Mouse (Mus musculus) macrophage (primary cell): ENCODE results near the gene Sp1. TPM values are rescaled to one million over a fixed set of nuclear protein-coding genes. Genes with fewer than 3 reads are reported as not detected.
A peak's percentile ranks its signal among the peaks of the same experiment; 100 is the strongest.

Experiments used
- H3K27ac ChIP-seq: fragments of 350-480 bp; formaldehyde crosslinking; 2 replicates; pipeline ENCODE4 v1.9.0; 2021
- H3K36me3 ChIP-seq: fragments of 350-480 bp; formaldehyde crosslinking; 2 replicates; pipeline ENCODE4 v1.9.0; 2021; ENCODE audit errors: inconsistent target
- H3K4me3 ChIP-seq: fragments of 350-480 bp; formaldehyde crosslinking; 2 replicates; pipeline ENCODE4 v1.9.0; 2021; ENCODE audit errors: inconsistent target
- H3K79me2 ChIP-seq: fragments of 350-480 bp; formaldehyde crosslinking; 2 replicates; pipeline ENCODE4 v1.9.0; 2021; ENCODE audit errors: inconsistent target
- WGBS: methylation state at CpG from one replicate; pipeline ENCODE4 v1.1.7; 2026; ENCODE audit warnings: inconsistent platforms; ENCODE audit not compliant: missing documents; 5-methylcytosine and 5-hydroxymethylcytosine counted together
- polyA plus RNA-seq: library from polyadenylated mRNA; stranded (reverse); fragments of 250-400 nt; gene quantifications from 3 replicates; pipeline ENCODE4 v1.2.4, GENCODE M21; 2018; ENCODE audit warnings: inconsistent platforms

Gene Sp1
- polyA plus RNA-seq, 1 experiment from 2014 or later = 19.8 TPM

GRCm38 (mm10) chr15:102383671-102384070, 22.3 kb upstream of the Sp1 start:
- WGBS = 97% methylated on average over 6 of the region's 6 CpGs
- no peak overlapping the region for H3K27ac ChIP-seq
- H3K36me3 ChIP-seq = no peaks in the 10 kb centered on the region

GRCm38 (mm10) chr15:102386640-102387039, 19.3 kb upstream of the Sp1 start:
- H3K79me2 ChIP-seq = no peaks in the 10 kb centered on the region
- H3K36me3 ChIP-seq = no peaks in the 10 kb centered on the region
- H3K27ac ChIP-seq = no peak overlapping the region
- no peak overlapping the region for H3K4me3 ChIP-seq
- WGBS = 48% methylated on average over 9 of the region's 9 CpGs

More at GRCm38 (mm10) chr15:102383671-102384070, 22.3 kb upstream of the Sp1 start:
- no peak overlapping the region for H3K4me3 ChIP-seq
- H3K79me2 ChIP-seq = no peaks in the 10 kb centered on the region

- Histone ChIP-seq H3K36me3 (no peaks in the 10 kb centered on the region), H3K79me2 (no peaks in the 10 kb centered on the region), H3K27ac (no peak overlapping the region), H3K4me3 (no peak overlapping the region)
- 69% methylated on average over 3 of the region's 3 CpGs for WGBS
Observed at GRCm38 (mm10) chr15:102388942-102389341, 17.0 kb upstream of the Sp1 start.

- peak overlapping the region; percentile 88 for H3K27ac ChIP-seq
- H3K79me2 ChIP-seq = no peaks in the 10 kb centered on the region
- 67% methylated on average over 2 of the region's 2 CpGs for WGBS
- H3K4me3 ChIP-seq = no peak overlapping the region
- H3K36me3 ChIP-seq = no peaks in the 10 kb centered on the region
Observed at GRCm38 (mm10) chr15:102392520-102392919, 13.4 kb upstream of the Sp1 start.

GRCm38 (mm10) chr15:102393584-102394014, 12.3 kb upstream of the Sp1 start:
- Histone ChIP-seq H3K36me3 (no peaks in the 10 kb centered on the region), H3K27ac (peak overlapping the region; percentile 88), H3K79me2 (no peaks in the 10 kb centered on the region), H3K4me3 (no peak overlapping the region)

- 81% methylated on average over 3 of the region's 3 CpGs for WGBS
- Histone ChIP-seq H3K79me2 (no peaks in the 10 kb centered on the region), H3K27ac (peak overlapping the region; percentile 88)
Observed at GRCm38 (mm10) chr15:102395061-102395460, 10.9 kb upstream of the Sp1 start.

GRCm38 (mm10) chr15:102398629-102399028, 7.3 kb upstream of the Sp1 start:
- H3K27ac ChIP-seq = 0 out of 2 replicates have a peak overlapping the region, but pooled peaks have one; percentile 85
- H3K36me3 ChIP-seq = no peaks in the 10 kb centered on the region
- WGBS = 87% methylated on average over 5 of the region's 5 CpGs
- no peaks in the 10 kb centered on the region for H3K79me2 ChIP-seq
- H3K4me3 ChIP-seq = peak overlapping the region; percentile 64; the same call in 1 of the 2 replicates

More at GRCm38 (mm10) chr15:102395061-102395460, 10.9 kb upstream of the Sp1 start:
- H3K4me3 ChIP-seq = no peak overlapping the region
- no peaks in the 10 kb centered on the region for H3K36me3 ChIP-seq

- Histone ChIP-seq H3K4me3 (peak overlapping the region; percentile 64), H3K27ac (peak overlapping the region; percentile 85), H3K36me3 (no peaks in the 10 kb centered on the region), H3K79me2 (no peaks in the 10 kb centered on the region)
- 5% methylated on average over 30 of the region's 34 CpGs for WGBS
Observed at GRCm38 (mm10) chr15:102399229-102400221, 6.4 kb upstream of the Sp1 start.

- WGBS = 93% methylated on average over 10 of the region's 10 CpGs
- Histone ChIP-seq H3K4me3 (peak overlapping the region; percentile 64; the same call in 1 of the 2 replicates), H3K36me3 (no peaks in the 10 kb centered on the region), H3K27ac (peak overlapping the region; percentile 85), H3K79me2 (no peaks in the 10 kb centered on the region)
Observed at GRCm38 (mm10) chr15:102400476-102401045, 5.4 kb upstream of the Sp1 start.

- Histone ChIP-seq H3K4me3 (no peak overlapping the region), H3K36me3 (no peaks in the 10 kb centered on the region), H3K79me2 (no peaks in the 10 kb centered on the region), H3K27ac (no peak overlapping the region)
- whole genome bisulfite sequencing = 94% methylated on average over 2 of the region's 2 CpGs
Observed at GRCm38 (mm10) chr15:102401278-102401677, 4.7 kb upstream of the Sp1 start.

GRCm38 (mm10) chr15:102402210-102402609, 3.7 kb upstream of the Sp1 start:
- 100% methylated on average over 2 of the region's 3 CpGs for WGBS
- no peak overlapping the region for H3K27ac ChIP-seq
- H3K36me3 ChIP-seq = no peaks in the 10 kb centered on the region

GRCm38 (mm10) chr15:102404608-102405488, 1.1 kb upstream of the Sp1 start:
- Histone ChIP-seq H3K79me2 (peaks cover 31% of the 10 kb centered on the region), H3K36me3 (peaks cover 18% of the 10 kb centered on the region; the same call in 1 of the 2 replicates), H3K4me3 (peak overlapping the region; percentile 33), H3K27ac (peak overlapping the region; percentile 93)
- whole genome bisulfite sequencing = 16% methylated on average over 34 of the region's 34 CpGs

More at GRCm38 (mm10) chr15:102402210-102402609, 3.7 kb upstream of the Sp1 start:
- H3K79me2 ChIP-seq = peaks cover 5% of the 10 kb centered on the region
- H3K4me3 ChIP-seq = no peak overlapping the region

- H3K27ac ChIP-seq = peak overlapping the region; percentile 93
- H3K4me3 ChIP-seq = peak overlapping the region; percentile 32
- peaks cover 18% of the 10 kb centered on the region; the same call in 1 of the 2 replicates for H3K36me3 ChIP-seq
- peaks cover 46% of the 10 kb centered on the region for H3K79me2 ChIP-seq
- WGBS = under 1% methylated on average over 31 of the region's 69 CpGs
Observed at GRCm38 (mm10) chr15:102406196-102406911, 411 bp downstream of the Sp1 start.
